Mouse (Mus musculus) kidney, embryonic 15.5 days (tissue): ENCODE results near the gene Cfap97d1. TPM values are rescaled to one million over a fixed set of nuclear protein-coding genes. Genes with fewer than 3 reads are reported as not detected.

ENCODE experiments used
- ATAC-seq: fragments of 200-750 bp; cut with Nextera tagmentation; replicated peaks from 2 replicates; pipeline ENCODE4 v1.8.0; 2017; ENCODE audit warnings: moderate TSS enrichment; ENCODE audit not compliant: low FRiP score
- H3K27ac ChIP-seq: fragments of 300-500 bp; sonication (generic); 2 replicates; pipeline ENCODE4 v1.5.1; 2015; ENCODE audit warnings: mild to moderate bottlenecking, inconsistent platforms
- H3K27me3 ChIP-seq: fragments of 300-500 bp; sonication (generic); 2 replicates; pipeline ENCODE4 v1.6.1; 2015; ENCODE audit warnings: inconsistent platforms
- H3K36me3 ChIP-seq: fragments of 300-500 bp; sonication (generic); 2 replicates; pipeline ENCODE4 v1.6.1; 2015; ENCODE audit warnings: inconsistent platforms
- H3K4me1 ChIP-seq: fragments of 300-500 bp; sonication (generic); 2 replicates; pipeline ENCODE4 v1.6.1; 2015; ENCODE audit warnings: inconsistent platforms
- H3K4me2 ChIP-seq: fragments of 300-500 bp; sonication (generic); 2 replicates; pipeline ENCODE4 v1.6.1; 2015; ENCODE audit warnings: moderate library complexity, mild to moderate bottlenecking, inconsistent platforms
- H3K4me3 ChIP-seq: fragments of 300-500 bp; sonication (generic); replicated peaks from 2 replicates; pipeline ENCODE4 v1.5.1; 2015; ENCODE audit warnings: mild to moderate bottlenecking, inconsistent platforms
- H3K9ac ChIP-seq: fragments of 300-500 bp; sonication (generic); 2 replicates; pipeline ENCODE4 v1.6.1; 2015; ENCODE audit warnings: mild to moderate bottlenecking, inconsistent platforms
- H3K9me3 ChIP-seq: fragments of 300-500 bp; sonication (generic); replicated peaks from 2 replicates; pipeline ENCODE4 v1.6.1; 2016; ENCODE audit warnings: inconsistent platforms
- WGBS: fragments of 180-500 bp; shearing (Covaris S2); methylation state at CpG from one replicate; pipeline ENCODE4 v1.1.7; 2015; ENCODE audit warnings: mixed read lengths; 5-methylcytosine and 5-hydroxymethylcytosine counted together
- polyA plus RNA-seq: library from polyadenylated mRNA; unstranded; fragments of >200 nt; fragmentation: Nextera tagmentation; extraction: Ambion mirVana; gene quantifications from 2 replicates; pipeline ENCODE4 v1.2.1, GENCODE M21; 2015

The Cfap97d1 gene
- polyA plus RNA-seq, 1 experiment from 2014 or later = not detected

DNA sequence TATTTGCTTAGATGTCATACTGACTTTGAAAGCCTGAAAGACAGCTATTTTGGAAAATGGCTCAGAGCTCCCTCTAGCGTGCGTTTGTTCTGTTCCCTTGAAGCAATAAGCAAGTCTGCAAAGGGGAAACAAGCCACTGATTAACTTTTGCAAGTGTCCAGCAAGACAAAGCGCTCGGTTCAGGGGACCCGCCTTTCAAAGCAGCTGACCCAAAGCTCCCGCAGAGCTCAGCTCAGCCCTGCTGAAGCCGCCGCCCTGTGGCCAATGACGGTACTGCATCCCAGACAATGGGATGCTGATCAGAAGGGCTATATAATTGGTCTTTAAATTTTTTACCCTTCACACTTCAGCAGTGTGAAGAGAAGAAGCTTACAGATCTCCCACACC lies 56.1 kb downstream of the Cfap97d1 start:
- Histone ChIP-seq H3K9ac (no peak overlapping the region), H3K27ac (no peak overlapping the region), H3K4me3 (no peak overlapping the region), H3K27me3 (no peaks in the 10 kb centered on the region), H3K4me2 (no peak overlapping the region), H3K4me1 (peaks cover 8% of the 10 kb centered on the region), H3K9me3 (peaks cover under 1% of the 10 kb centered on the region; the same call in 1 of the 2 replicates), H3K36me3 (no peaks in the 10 kb centered on the region)
- ATAC-seq = peak; percentile 91
- WGBS = 0% methylated on average over 9 of the region's 9 CpGs

GRCm38 (mm10) chr11:102040646-102041045 lies 56.6 kb downstream of the Cfap97d1 start:
- ATAC-seq = no peak
- Histone ChIP-seq H3K4me1 (peaks cover 8% of the 10 kb centered on the region), H3K27me3 (no peaks in the 10 kb centered on the region), H3K27ac (no peak overlapping the region), H3K9me3 (peaks cover 6% of the 10 kb centered on the region), H3K9ac (no peak overlapping the region), H3K4me3 (no peak overlapping the region), H3K36me3 (no peaks in the 10 kb centered on the region), H3K4me2 (no peak overlapping the region)
- 73% methylated on average over 4 of the region's 4 CpGs for WGBS

GRCm38 (mm10) chr11:102041350-102041949 lies 57.4 kb downstream of the Cfap97d1 start, which contains the start of gene Cd300lg:
Gene Cd300lg, plus strand, starts transcription at chr11:102041509.
- Histone ChIP-seq H3K4me2 (no peak within 1 kb of the TSS), H3K4me1 (peaks cover 8% of the 10 kb centered on the region), H3K36me3 (no peaks in the 10 kb centered on the region), H3K9me3 (peaks cover 9% of the 10 kb centered on the region), H3K27me3 (no peaks in the 10 kb centered on the region), H3K27ac (no peak within 1 kb of the TSS), H3K4me3 (no peak within 1 kb of the TSS), H3K9ac (no peak within 1 kb of the TSS)
- ATAC-seq = no peak
- WGBS = 60% methylated on average over 5 of the region's 5 CpGs

Other genes starting within 250 kb of the Cfap97d1 start
- 59.3 and 60.2 TPM in 2 replicates for gene Etv4, start 198.9 kb upstream of the Cfap97d1 start, polyA plus RNA-seq
- gene Meox1, start 89.9 kb upstream of the Cfap97d1 start, polyA plus RNA-seq = 13.6 and 15.4 TPM in 2 replicates
- 0.83 and 1.4 TPM in 2 replicates for gene Sost, start 17.3 kb upstream of the Cfap97d1 start, polyA plus RNA-seq
- 32.8 and 33.8 TPM in 2 replicates for gene Dusp3, start 2.7 kb downstream of the Cfap97d1 start, polyA plus RNA-seq
- gene Mpp3, start 44.2 kb downstream of the Cfap97d1 start, polyA plus RNA-seq = 7.8 and 11.0 TPM in 2 replicates
- gene Cd300lg, start 57.2 kb downstream of the Cfap97d1 start, polyA plus RNA-seq = 0.82 and 1.1 TPM in 2 replicates
- 14.0 and 14.2 TPM in 2 replicates for gene Mpp2, start 104.2 kb downstream of the Cfap97d1 start, polyA plus RNA-seq
- gene Ppy, start 117.0 kb downstream of the Cfap97d1 start, polyA plus RNA-seq = not detected in 2 replicates
- gene Pyy, start 123.6 kb downstream of the Cfap97d1 start, polyA plus RNA-seq = 3.6 TPM in 1 of 2 replicates, not detected in the other
- gene Nags, start 161.2 kb downstream of the Cfap97d1 start, polyA plus RNA-seq = 0.19 and 0.33 TPM in 2 replicates
- gene Tmem101, start 172.1 kb downstream of the Cfap97d1 start, polyA plus RNA-seq = 35.3 and 36.5 TPM in 2 replicates
- 122 and 135 TPM in 2 replicates for gene Lsm12, start 201.0 kb downstream of the Cfap97d1 start, polyA plus RNA-seq
- 39.7 and 43.4 TPM in 2 replicates for gene G6pc3, start 205.3 kb downstream of the Cfap97d1 start, polyA plus RNA-seq
- 47.4 and 48.4 TPM in 2 replicates for gene Hdac5, start 245.9 kb downstream of the Cfap97d1 start, polyA plus RNA-seq